Comparison of ENCODE assay signal across 8 mouse cellular contexts in the genomic region with DNA sequence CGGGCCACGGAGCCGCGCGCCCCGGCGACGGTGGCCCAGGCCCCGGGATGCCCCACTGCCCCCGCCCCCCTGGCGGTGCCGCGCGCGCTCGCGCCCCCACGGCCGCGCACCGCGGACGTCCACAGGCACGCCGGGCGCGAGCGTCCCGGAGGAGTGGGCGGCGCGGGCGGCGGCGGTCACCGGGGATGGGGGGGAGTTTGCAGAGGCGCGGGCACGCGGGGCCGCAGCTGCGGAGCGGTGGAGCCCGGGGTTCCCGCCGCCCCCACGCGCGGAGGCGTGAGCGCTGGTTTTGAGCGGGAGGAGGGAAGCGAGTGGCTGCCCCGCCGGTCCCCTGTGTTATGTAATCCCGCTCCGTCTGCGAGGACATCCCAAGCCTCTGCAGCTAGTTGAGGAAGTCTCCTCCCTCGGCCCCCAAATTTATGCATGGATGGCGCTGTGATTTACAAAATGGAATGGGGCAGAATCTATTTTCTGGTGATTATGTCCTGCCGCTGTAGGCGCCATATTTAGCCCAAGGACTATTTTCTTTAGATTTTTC. TPM values are rescaled to one million over a fixed set of nuclear protein-coding genes. Genes with fewer than 3 reads are reported as not detected.
A peak's percentile ranks its signal among the peaks of the same experiment; 100 is the strongest.
DNase-seq lines count a peak whose midpoint lies in the region; ATAC-seq and TF ChIP-seq lines count a peak whose summit lies in the region.

No protein-coding gene starts in this region.

- intact Hi-C loops in gastrocnemius, postnatal 14 days (cut with DNase I; ENCODE audit: low total_unique reads), result no loop called here
- intact Hi-C loops in left cerebral cortex, postnatal 10 days (cut with DNase I), result loop anchor here (2.0 to 5.0 kb wide), 2 partner anchors 17 to 51 kb away; a partner anchor contains a TSS

- H3K27ac ChIP-seq in cortical plate, adult 2 months (ENCODE audit: insufficient read depth, low read length), result peak overlapping the region; percentile 89

- DNase-seq in adipocyte (ENCODE audit: low spot score), result peak; percentile 85
- DNase-seq in gastrocnemius, postnatal 14 days, result peak; percentile 86
- DNase-seq in left cerebral cortex, postnatal 10 days (ENCODE audit: extremely low spot score in 1 of 2, low spot score in 2 of 2), result peak; percentile 86 to 94
- DNase-seq in right cerebral cortex, postnatal 10 days (ENCODE audit: low spot score in 2 of 2), result peak; percentile 93 to 95
- peak; percentile 81 for DNase-seq in urinary bladder, postnatal 14 days (ENCODE audit: low spot score)

- peak; percentile 45 for ATAC-seq in inflammation-experienced regulatory T-cells, adult 6 months
- peak; percentile 58 for ATAC-seq in megakaryocyte progenitor cell, adult 5-6 weeks (replicated peaks; ENCODE audit: poor library complexity)

- TF ChIP-seq POLR2A in cortical plate, adult 2 months (IDR thresholded peaks at IDR 0.05; ENCODE audit: extremely low read depth, insufficient read depth, low read length), result peak; percentile 40; the same call in 1 of the 2 replicates

- H3K4me3 ChIP-seq in cortical plate, adult 2 months (ENCODE audit: insufficient read depth, low read length), result peak overlapping the region; percentile 62

- H3K4me1 ChIP-seq in cortical plate, adult 2 months (ENCODE audit: control insufficient read depth, insufficient read depth, low read length), result peaks cover 5% of the 10 kb centered on the region; the same call in 1 of the 2 replicates

- TF ChIP-seq CTCF in cortical plate, adult 2 months (IDR thresholded peaks at IDR 0.05; ENCODE audit: extremely low read depth, insufficient read depth, low read length), result no peak

RNA-seq across cellular contexts. Expression of a gene that starts 0.7 kb away (rescaled TPM):
- 38.1 and 40.0 TPM in 2 replicates for polyA plus RNA-seq in cortical plate, adult 2 months (2012; rRNA removed)
- 10 to 100 TPM; 13.9 to 18.1 TPM for total RNA-seq in gastrocnemius, postnatal 14 days (2021)
- polyA plus RNA-seq in inflammation-experienced regulatory T-cells, adult 6 months (2017; shearing (Covaris generic)), result 10 to 100 TPM in 2 of 3 experiments, 1 to 10 TPM in 1; 9.4 to 20.5 (median 15.2) TPM
- total RNA-seq in left cerebral cortex, postnatal 10 days (2021), result 10 to 100 TPM; 60.4 to 64.9 TPM
- total RNA-seq in megakaryocyte progenitor cell, adult 5-6 weeks (2015), result 31.3 and 35.8 TPM in 2 replicates
- total RNA-seq in megakaryocyte progenitor cell, adult 5-6 weeks (2017), result 13.5 and 15.3 TPM in 2 replicates

RNA-seq across cellular contexts. Expression of a gene that starts 48.7 kb away (rescaled TPM):
- 257 TPM in 2 replicates for polyA plus RNA-seq in cortical plate, adult 2 months (2012; rRNA removed)
- 100 to 1,000 TPM; 202 to 211 TPM for total RNA-seq in gastrocnemius, postnatal 14 days (2021)
- 100 to 1,000 TPM; 120 to 202 (median 164) TPM for polyA plus RNA-seq in inflammation-experienced regulatory T-cells, adult 6 months (2017; shearing (Covaris generic))
- total RNA-seq in left cerebral cortex, postnatal 10 days (2021), result 100 to 1,000 TPM; 274 to 309 TPM
- 341 and 364 TPM in 2 replicates for total RNA-seq in megakaryocyte progenitor cell, adult 5-6 weeks (2015)
- total RNA-seq in megakaryocyte progenitor cell, adult 5-6 weeks (2017), result 196 and 240 TPM in 2 replicates

RNA-seq across cellular contexts. Expression of a gene that starts 51.7 kb away (rescaled TPM):
- polyA plus RNA-seq in cortical plate, adult 2 months (2012; rRNA removed), result 2.3 and 3.2 TPM in 2 replicates
- under 1 TPM; 0.11 to 0.16 TPM for total RNA-seq in gastrocnemius, postnatal 14 days (2021)
- polyA plus RNA-seq in inflammation-experienced regulatory T-cells, adult 6 months (2017; shearing (Covaris generic)), result under 1 TPM in 1 of 3 experiments, not detected in 2; 0.11 TPM
- 1 to 10 TPM; 8.9 to 9.0 TPM for total RNA-seq in left cerebral cortex, postnatal 10 days (2021)
- not detected in 2 replicates for total RNA-seq in megakaryocyte progenitor cell, adult 5-6 weeks (2015)
- total RNA-seq in megakaryocyte progenitor cell, adult 5-6 weeks (2017), result not detected in 2 replicates

Comparison
In these comparisons a context has a peak if more than half of its experiments do, and no peak if none do; other contexts are left out.
1. Peak in every context shown above with its lines: DNase-seq, ATAC-seq, H3K4me3 ChIP-seq and H3K27ac ChIP-seq.
2. RNA of a gene that starts 51.7 kb away (total RNA-seq): 8.9 to 9.0 TPM in left cerebral cortex, postnatal 10 days; 0.11 to 0.16 TPM in gastrocnemius, postnatal 14 days and not detected in megakaryocyte progenitor cell, adult 5-6 weeks; every median in the first group is over 4 times any median in the second.